Mouse (Mus musculus) lung, postnatal 0 days (tissue): Measurements from ENCODE around the gene Cntnap5b.

Experiments used
- CTCF ChIP-seq: IDR thresholded peaks from 2 replicates; pipeline ENCODE4 v1.5.1; 2016; ENCODE audit warnings: antibody characterized with exemption, mild to moderate bottlenecking
- EP300 ChIP-seq: IDR thresholded peaks from 2 replicates; pipeline ENCODE4 v1.6.1; 2016; ENCODE audit warnings: antibody characterized with exemption, mild to moderate bottlenecking, control low read depth

DNA sequence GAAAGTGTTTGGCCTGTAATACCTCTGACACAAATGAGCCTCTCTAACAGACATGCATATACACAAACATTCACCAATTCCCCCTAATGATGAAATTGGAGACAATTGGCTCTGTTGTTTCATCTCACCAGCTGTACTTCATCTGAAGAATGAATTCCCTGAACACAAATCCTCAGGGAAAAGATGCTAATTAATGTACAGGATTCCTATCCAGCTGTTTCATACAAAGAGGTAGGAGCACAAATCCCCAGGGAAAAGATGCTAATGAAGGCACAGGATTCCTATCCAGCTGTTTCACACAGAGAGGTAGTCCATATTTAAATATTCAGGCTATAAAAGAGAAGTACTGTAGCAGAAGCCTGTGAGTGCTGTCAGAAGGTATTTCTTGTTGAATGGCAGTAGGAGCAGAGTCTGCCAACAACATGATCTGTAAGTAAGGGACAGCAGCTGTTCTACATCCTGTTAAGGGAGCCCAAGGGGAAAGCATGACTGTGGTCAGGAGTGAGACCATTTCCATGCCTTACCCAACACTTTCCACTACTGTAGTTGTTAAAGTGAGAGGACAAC lies 644.2 kb downstream of the Cntnap5b start:
- TF ChIP-seq CTCF (no peak), EP300 (no peak)
